Mouse (Mus musculus): ENCODE results near the gene Efna1. TPM values are rescaled to one million over a fixed set of nuclear protein-coding genes. Genes with fewer than 3 reads are reported as not detected.
A peak's percentile ranks its signal among the peaks of the same experiment; 100 is the strongest.

Gene Efna1
- polyA plus RNA-seq, 1 experiment: 134 TPM

- Histone ChIP-seq H3K4me1 (ENCODE audit: control insufficient read depth, insufficient read depth, low read length) (peaks cover 19% of the 10 kb centered on the region; the same call in 1 of the 2 replicates), H3K4me3 (replicated peaks; ENCODE audit: extremely low read depth, low read depth, low read length) (peak overlapping the region; percentile 2)
- TF ChIP-seq CTCF (IDR thresholded peaks at IDR 0.05; ENCODE audit: insufficient read depth, low read length) (no peak), POLR2A (IDR thresholded peaks at IDR 0.05; ENCODE audit: borderline replicate concordance, extremely low read depth, low read depth, low read length) (no peak)
- DNase-seq: no peak
- WGBS: under 1% methylated on average over 41 of the region's 41 CpGs
Measured at GRCm38 (mm10) chr3:89320581-89321182, 39.7 kb upstream of the Efna1 start.

DNA sequence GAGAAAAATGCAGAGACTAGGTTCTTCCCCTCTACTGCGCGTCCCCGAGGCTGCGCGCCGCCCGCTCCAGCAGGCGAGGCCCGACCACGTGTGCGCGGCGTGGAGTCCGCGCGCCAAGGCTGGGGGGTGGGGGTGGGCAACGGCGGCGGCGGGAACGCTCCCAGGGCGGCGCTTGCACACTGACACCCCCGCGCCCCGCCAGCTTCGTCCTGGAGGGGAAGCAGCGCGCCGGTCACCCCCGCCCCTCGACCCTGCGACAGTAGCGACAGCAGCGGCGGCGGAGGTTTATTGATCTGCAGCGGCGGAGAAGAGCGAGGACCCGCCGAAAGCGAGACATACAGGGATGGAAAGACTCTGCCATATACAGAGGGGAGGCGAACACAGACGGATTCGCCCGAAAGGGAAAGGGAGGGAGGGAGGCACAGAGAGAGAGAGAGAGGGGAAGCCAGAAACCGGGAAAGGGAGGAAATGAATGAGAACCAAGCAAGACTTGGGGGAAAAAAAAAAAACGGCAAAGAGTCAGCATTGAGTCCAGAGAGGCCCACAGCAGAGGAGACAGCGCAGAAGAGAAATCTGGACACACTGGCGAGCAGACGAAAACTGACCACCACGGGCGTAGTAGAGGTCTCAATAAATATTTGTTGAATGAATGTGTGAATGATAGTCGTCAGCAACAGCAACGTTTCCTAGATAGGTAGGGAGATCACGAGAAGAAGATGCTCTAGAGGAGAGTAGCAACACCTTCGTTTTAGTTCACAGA, 38.8 kb upstream of the Efna1 start:
- TF ChIP-seq CTCF (IDR thresholded peaks at IDR 0.05; ENCODE audit: insufficient read depth, low read length): no peak
- no peak for TF ChIP-seq POLR2A (IDR thresholded peaks at IDR 0.05; ENCODE audit: borderline replicate concordance, extremely low read depth, low read depth, low read length)
- no peak for DNase-seq
- H3K4me1 ChIP-seq (ENCODE audit: control insufficient read depth, insufficient read depth, low read length): peaks cover 21% of the 10 kb centered on the region; the same call in 1 of the 2 replicates
- no peak overlapping the region for H3K4me3 ChIP-seq (replicated peaks; ENCODE audit: extremely low read depth, low read depth, low read length)
- 3% methylated on average over 58 of the region's 58 CpGs for WGBS

- WGBS: 33% methylated on average over 21 of the region's 21 CpGs
- Histone ChIP-seq H3K4me3 (replicated peaks; ENCODE audit: extremely low read depth, low read depth, low read length) (no peak overlapping the region), H3K4me1 (ENCODE audit: control insufficient read depth, insufficient read depth, low read length) (peaks cover 21% of the 10 kb centered on the region; the same call in 1 of the 2 replicates)
- TF ChIP-seq CTCF (IDR thresholded peaks at IDR 0.05; ENCODE audit: insufficient read depth, low read length) (no peak), POLR2A (IDR thresholded peaks at IDR 0.05; ENCODE audit: borderline replicate concordance, extremely low read depth, low read depth, low read length) (no peak)
- no peak for DNase-seq
Measured at GRCm38 (mm10) chr3:89318971-89319590, 38.1 kb upstream of the Efna1 start.

DNA sequence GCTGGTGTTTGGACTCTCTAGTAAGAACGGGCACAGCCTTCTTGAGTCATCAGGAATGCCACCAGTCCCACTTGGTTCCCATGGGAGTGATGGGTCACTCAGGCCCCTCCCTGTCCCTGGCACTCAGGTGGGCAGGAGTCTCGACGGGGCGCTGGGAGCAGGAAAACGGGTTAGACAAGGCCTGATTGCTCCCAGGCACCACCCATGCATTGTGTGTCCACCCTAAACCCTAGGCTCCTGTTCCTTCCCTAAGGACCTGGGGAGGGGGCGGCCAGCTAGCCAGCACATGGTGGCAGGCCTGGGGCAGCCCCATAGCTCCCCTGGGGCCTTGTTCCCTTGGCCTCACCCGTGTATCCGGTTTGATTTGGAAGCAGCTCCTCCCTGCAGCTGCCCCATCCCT, 37.4 kb upstream of the Efna1 start:
- 72% methylated on average over 8 of the region's 8 CpGs for WGBS
- TF ChIP-seq POLR2A (IDR thresholded peaks at IDR 0.05; ENCODE audit: borderline replicate concordance, extremely low read depth, low read depth, low read length) (no peak), CTCF (IDR thresholded peaks at IDR 0.05; ENCODE audit: insufficient read depth, low read length) (no peak)
- DNase-seq: no peak
- no peak overlapping the region for H3K4me3 ChIP-seq (replicated peaks; ENCODE audit: extremely low read depth, low read depth, low read length)
- peaks cover 24% of the 10 kb centered on the region for H3K4me1 ChIP-seq (ENCODE audit: control insufficient read depth, insufficient read depth, low read length)

DNA sequence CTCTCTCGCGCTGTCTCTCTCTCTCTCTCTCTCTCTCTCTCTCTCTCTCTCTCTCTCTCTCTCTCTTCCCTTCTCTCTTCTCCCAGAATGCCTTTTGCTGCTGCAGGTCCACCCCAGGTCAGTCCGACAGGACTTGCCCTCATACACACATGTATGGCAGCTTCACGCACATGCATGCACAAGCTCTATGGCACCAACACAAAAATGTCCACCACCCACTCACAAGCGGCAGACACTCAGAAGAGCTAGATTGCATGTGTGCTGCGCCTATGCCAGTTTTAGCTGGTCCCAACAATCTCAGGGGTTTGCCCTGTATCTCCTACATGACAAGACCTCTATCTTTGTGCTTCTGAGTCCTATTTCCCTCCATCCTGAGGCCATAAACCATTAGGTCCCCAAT, 36.3 kb upstream of the Efna1 start:
- Histone ChIP-seq H3K4me1 (ENCODE audit: control insufficient read depth, insufficient read depth, low read length) (peaks cover 24% of the 10 kb centered on the region), H3K4me3 (replicated peaks; ENCODE audit: extremely low read depth, low read depth, low read length) (no peak overlapping the region)
- TF ChIP-seq POLR2A (IDR thresholded peaks at IDR 0.05; ENCODE audit: borderline replicate concordance, extremely low read depth, low read depth, low read length) (no peak), CTCF (IDR thresholded peaks at IDR 0.05; ENCODE audit: insufficient read depth, low read length) (no peak)
- WGBS: 59% methylated on average over 6 of the region's 6 CpGs
- no peak for DNase-seq

GRCm38 (mm10) chr3:89316833-89317232, 35.9 kb upstream of the Efna1 start:
- peak; percentile 81 for DNase-seq
- 1% methylated on average over 4 of the region's 4 CpGs for WGBS
- TF ChIP-seq POLR2A (IDR thresholded peaks at IDR 0.05; ENCODE audit: borderline replicate concordance, extremely low read depth, low read depth, low read length) (no peak), CTCF (IDR thresholded peaks at IDR 0.05; ENCODE audit: insufficient read depth, low read length) (peak; percentile 96)
- H3K4me1 ChIP-seq (ENCODE audit: control insufficient read depth, insufficient read depth, low read length): peaks cover 22% of the 10 kb centered on the region
- no peak overlapping the region for H3K4me3 ChIP-seq (replicated peaks; ENCODE audit: extremely low read depth, low read depth, low read length)

- Histone ChIP-seq H3K4me1 (ENCODE audit: control insufficient read depth, insufficient read depth, low read length) (peaks cover 18% of the 10 kb centered on the region), H3K4me3 (replicated peaks; ENCODE audit: extremely low read depth, low read depth, low read length) (no peak overlapping the region)
- no peak for TF ChIP-seq POLR2A (IDR thresholded peaks at IDR 0.05; ENCODE audit: borderline replicate concordance, extremely low read depth, low read depth, low read length)
- no peak for TF ChIP-seq CTCF (IDR thresholded peaks at IDR 0.05; ENCODE audit: insufficient read depth, low read length)
- 10% methylated on average over 40 of the region's 40 CpGs for WGBS
- peak; percentile 44 for DNase-seq
Measured at GRCm38 (mm10) chr3:89315930-89316831, 35.2 kb upstream of the Efna1 start.

DNA sequence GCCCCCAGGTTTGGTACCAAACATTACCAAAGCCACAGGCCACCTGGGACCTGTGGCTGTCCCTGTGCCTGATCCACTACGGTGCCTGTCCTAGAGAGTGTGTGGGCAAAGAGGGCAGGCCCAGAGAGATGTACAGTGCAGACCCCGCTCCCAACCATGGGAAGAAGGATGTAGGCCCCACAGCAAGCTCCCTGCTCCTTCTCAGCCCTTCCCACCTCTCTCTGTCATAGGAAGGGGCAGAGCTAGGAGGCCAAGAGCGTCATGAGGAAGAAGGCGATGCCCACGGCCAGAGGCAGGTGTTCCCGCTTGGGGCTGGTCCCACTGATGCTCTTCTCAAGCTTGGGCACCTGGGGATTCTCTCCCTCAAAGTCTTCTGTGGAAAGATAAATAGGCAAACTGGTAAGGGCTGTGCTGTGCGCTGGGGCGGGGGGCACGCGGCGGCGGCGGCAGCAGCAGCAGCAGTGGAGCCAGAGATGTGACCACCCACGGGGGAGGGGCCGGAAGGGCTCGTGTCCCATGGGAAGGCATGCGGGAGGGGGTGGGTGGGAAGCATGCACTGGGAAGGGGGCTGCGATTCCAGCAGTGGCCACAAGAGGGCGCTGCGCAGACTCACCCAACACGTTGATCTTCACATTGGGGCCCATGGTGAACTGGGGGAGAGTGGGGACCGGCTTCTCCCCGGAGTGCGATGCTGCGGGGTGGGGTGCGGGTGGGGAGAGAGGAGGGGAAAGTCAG, 34.4 kb upstream of the Efna1 start:
- Histone ChIP-seq H3K4me3 (replicated peaks; ENCODE audit: extremely low read depth, low read depth, low read length) (peak overlapping the region; percentile 25), H3K4me1 (ENCODE audit: control insufficient read depth, insufficient read depth, low read length) (peaks cover 14% of the 10 kb centered on the region)
- TF ChIP-seq POLR2A (IDR thresholded peaks at IDR 0.05; ENCODE audit: borderline replicate concordance, extremely low read depth, low read depth, low read length) (peak; percentile 32; the same call in 1 of the 2 replicates), CTCF (IDR thresholded peaks at IDR 0.05; ENCODE audit: insufficient read depth, low read length) (peak; percentile 89)
- DNase-seq: peak; percentile 81
- 6% methylated on average over 25 of the region's 26 CpGs for WGBS
